Mouse (Mus musculus) thymus, postnatal 25 days (tissue): ENCODE results near the gene Fam136a.
"Not testable (repeated sequence)": the region's sequence is repeated elsewhere in the genome, so short reads cannot be mapped to it uniquely, and the experiment has no call there.

ENCODE experiments used
- DNase-seq: peaks from one replicate; pipeline ENCODE4 v3.0.0; 2022

Gene Fam136a

GRCm38 (mm10) chr6:86365371-86366124 lies at the start of gene Fam136a:
Fam136a (plus strand) TSS chr6:86365646.
- peak; percentile 94 for DNase-seq

GRCm38 (mm10) chr6:86317066-86317465 lies 48.4 kb upstream of the Fam136a start:
- no peak for DNase-seq

- DNase-seq = no peak
Observed at GRCm38 (mm10) chr6:86318855-86319254, 46.6 kb upstream of the Fam136a start.

DNA sequence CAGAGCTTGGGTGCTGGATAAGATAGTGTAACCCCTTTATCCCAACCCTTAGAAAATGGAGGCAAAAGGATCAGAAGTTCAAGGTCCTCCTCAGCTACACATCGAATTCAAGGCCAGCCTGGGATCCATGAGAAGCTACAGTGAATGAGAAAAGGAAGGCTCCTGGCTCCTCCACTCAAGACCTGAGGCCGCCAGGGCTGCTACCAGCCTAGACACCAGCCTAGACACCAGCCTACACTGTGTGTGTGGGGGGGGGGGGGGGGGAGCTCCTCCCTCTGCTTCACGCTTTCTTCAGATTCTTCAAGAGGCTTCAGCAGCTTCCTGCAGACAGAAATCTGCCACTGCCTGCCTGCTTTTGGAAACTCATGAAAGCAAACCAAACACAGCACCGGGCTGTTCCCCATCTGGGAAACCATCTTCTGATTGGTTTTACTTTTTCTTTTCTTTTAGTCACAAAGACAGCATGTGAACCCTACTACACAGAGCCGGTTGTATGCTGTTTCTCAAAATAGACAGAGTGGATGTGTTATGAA lies 43.3 kb upstream of the Fam136a start:
- no peak for DNase-seq

- no peak for DNase-seq
Observed at GRCm38 (mm10) chr6:86322991-86323390, 42.5 kb upstream of the Fam136a start.

DNA sequence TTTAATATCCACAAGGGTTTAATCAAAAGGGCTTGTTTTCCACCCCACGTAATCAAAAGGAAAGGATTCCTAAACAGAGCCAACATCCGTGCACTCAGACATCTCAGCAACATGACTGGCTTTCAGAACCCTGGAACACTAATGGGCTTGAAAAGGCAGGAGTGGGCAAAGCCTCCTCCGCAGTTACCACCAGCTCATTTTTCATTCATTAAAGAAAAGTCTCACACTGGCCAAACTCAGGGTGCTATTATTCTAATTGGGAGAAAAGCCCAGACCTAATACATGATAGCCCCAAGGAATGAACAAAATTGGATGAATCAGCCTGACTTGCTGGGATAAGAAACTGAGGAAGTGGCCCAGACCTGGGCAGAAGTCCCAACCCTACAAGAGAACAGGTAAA lies 41.0 kb upstream of the Fam136a start:
- DNase-seq = no peak

GRCm38 (mm10) chr6:86325646-86326045 lies 39.8 kb upstream of the Fam136a start:
- no peak for DNase-seq

DNA sequence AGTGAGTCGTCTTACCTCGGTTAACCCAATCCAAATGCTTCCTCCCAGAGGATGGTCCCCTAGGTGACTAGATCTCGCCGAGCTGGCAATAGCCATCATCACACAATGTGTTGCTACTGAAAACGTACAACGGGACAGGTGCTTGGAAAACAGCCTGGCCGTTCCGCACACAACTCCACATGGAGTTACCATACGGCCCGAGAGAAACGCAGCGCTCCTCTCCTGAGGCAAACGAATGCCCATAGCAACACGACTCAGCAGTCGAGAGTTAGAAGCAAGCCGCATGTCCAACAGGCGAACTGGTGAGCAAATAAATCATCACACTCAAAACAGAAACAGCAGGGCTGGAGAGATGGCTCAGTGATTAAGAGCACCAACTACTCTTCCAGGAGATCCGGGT lies 38.6 kb upstream of the Fam136a start:
- DNase-seq = no peak

DNA sequence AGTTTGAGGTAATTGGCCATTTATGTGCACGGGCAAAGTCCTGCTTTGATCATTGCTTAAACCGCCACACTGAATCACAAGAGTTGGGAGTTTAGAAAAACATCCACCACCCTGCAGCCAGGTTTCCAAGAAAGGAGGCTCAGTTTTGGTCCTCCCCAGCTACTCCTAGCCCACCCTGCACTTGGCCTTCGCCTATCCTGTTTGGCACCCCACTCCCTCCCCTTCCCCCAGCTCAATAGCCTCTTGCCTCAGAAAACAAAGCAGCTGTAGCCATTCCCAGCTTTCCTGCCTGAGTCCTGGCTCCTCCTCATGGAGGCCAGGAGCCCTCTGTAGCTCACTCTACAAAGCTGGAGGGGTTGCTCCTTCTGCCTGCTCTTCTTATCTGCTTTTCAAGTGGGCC lies 37.1 kb upstream of the Fam136a start:
- no peak for DNase-seq

- no peak for DNase-seq
Observed at GRCm38 (mm10) chr6:86329943-86330342, 35.5 kb upstream of the Fam136a start.

- DNase-seq = no peak
Observed at GRCm38 (mm10) chr6:86335121-86335849, 30.2 kb upstream of the Fam136a start.

DNA sequence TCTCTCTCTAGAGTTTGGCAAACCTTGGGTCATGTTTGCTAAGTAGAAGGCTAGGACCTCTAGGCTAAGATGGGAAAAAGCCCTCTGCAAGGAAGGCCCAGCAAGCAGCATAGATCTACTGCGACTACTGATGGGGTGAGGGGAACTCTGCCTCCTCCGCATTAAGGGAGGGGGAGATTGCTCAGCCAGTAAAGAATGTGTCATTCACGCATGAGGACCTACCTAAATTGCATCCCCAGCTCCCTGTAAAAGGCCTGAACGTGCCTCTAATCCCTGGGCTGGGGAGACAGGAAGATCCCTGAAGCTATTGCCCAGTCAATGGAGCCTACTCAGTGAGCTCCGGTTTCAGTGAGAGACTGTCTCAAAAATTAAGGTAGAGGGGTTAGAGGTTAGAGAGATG lies 29.6 kb upstream of the Fam136a start:
- DNase-seq = no peak

DNA sequence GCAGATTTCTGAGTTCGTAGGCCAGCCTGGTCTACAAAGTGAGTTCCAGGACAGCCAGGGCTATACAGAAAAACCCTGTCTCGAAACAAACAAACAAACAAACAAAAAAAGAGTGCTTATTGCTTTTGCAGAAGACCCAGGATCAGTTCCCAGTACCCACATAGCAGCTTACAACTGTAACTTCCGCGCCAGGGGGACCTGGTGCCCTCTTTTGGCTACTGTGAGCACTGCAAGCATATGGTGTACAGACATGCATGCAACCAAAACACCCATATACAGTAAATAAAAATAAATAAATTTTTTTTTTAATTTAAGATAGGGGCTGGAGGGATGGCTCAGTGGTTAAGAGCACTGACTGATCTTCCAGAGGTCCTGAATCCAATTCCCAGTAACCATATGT lies 29.1 kb upstream of the Fam136a start:
- not testable (repeated sequence) for DNase-seq

DNA sequence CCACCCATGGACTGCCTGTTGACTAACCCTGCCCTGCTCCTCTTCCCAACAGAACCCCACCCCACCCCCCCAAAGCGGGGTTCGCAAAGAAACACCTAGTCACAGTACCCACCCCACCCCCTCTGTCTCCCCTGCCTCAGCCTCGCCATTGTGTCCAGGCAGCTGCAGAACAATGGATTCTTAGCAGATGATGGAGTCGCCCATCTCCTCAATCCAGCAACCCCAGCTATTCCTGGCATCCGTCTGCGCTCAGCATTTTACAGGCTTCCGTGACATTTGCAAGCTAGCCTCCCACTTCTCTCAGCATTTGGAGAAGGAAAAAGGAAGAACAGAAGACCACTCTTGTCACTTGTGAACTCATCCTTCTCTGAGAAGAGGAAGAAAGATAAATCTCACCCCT lies 21.8 kb upstream of the Fam136a start:
- no peak for DNase-seq

GRCm38 (mm10) chr6:86346063-86346462 lies 19.4 kb upstream of the Fam136a start:
- no peak for DNase-seq

DNA sequence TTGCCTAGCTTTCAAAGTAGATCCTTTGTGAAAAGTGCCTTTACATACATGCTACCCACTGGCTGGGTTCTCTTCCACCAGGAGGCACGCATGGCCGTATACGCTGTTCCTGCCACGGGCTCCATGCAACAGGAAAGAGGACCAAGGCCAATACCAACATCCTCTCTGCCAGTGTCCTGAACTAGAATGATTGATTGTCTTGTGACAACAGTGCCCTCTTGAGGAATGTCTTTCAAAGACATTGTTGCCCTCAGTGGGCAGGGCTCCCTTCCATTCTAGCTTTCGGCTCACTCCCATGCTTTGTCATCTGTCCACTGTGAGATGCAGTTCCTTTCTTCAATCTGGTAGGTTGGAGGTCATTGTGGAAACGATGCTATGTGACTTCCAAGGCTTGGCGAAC lies 16.2 kb upstream of the Fam136a start:
- DNase-seq = no peak

DNA sequence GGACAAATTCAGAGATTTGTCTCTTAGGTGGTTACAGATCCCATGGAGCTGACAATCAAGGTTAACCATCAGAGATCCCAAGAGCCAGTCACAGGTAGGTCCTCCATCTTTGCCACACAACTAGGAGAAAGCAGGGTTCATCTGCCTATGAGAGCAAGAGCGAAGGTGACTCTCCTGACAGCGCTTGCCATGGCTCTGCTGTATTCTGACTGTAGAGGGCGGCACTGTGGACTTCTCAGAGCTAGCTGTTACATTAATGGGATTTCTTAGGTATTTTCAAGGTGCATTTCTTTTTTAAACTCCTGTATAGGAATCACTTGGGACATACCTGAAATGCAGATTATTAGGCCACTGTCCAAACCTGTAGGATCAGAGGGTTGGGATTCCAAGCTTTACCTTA lies 10.5 kb upstream of the Fam136a start:
- DNase-seq = no peak

DNA sequence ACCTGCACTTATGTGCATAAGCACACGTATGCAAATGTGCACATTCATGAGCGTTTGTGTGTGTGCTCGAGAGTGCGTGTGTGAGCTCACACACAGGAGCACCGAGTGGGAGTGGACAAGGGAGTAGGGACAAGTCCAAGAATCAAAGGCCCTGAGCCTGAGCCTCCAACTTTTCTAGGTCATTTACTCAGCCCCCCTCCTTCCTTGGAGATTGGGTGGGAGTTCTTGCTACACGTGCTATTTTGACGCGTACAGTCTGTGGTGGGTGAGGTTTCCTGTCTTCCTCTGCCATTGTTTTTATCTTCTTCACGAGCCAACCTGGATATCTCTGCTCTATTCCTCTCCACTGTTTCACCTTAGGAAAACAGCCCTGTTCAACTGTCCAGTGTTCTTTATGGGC lies 8.5 kb upstream of the Fam136a start:
- DNase-seq = peak; percentile 57

GRCm38 (mm10) chr6:86360691-86361090 lies 4.8 kb upstream of the Fam136a start:
- no peak for DNase-seq

DNA sequence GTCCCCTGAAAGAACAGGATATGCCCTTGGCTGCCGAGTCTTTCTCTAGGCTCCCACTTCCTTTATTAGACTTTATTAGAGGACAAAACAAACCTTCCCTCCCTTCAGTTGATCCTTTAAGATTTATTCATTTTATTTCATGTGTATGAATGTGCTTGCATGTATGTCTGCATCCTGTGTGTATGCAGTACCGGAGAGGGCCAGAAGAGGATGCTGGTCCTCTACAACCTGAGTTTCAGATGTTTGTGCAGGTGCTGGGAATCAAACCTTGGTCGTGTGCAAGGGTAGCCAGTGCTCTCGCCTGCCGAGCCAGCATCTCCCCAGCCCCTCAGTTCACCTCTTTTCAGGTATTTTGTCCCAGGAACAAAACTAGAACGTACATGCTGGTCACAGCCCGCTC lies 4.1 kb upstream of the Fam136a start:
- DNase-seq = no peak

GRCm38 (mm10) chr6:86364442-86365141 lies 854 bp upstream of the Fam136a start:
- peak; percentile 80 for DNase-seq

- peak; percentile 28 for DNase-seq
Observed at GRCm38 (mm10) chr6:86366125-86366852, 843 bp downstream of the Fam136a start.

DNA sequence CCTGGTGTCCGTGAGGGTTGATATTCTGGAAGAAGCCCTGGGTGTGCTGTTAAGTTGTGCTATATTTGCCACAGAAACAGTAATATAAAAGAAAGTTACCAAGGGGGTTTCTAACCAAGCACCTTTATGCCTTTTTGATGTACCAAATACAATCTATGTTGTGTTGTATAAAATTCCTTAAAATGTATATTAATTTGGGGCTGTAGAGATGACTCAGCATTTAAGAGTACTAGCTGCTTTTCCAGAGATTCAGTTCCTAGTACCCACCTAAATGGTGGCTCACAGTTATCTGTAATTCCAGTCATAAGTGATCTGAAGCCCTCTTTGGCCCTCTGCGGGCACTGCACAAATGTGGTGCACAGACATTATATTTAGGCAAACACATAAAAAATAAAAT lies 1.4 kb downstream of the Fam136a start:
- no peak for DNase-seq
